Mouse (Mus musculus) erythroblast, embryonic 14.5 days (primary cell): ENCODE measurements around the gene Sorcs2.

ENCODE experiments used
- GATA1 ChIP-seq: IDR thresholded peaks from 2 replicates; pipeline ENCODE4 v1.6.1; 2012; ENCODE audit warnings: low read length, inconsistent platforms, mixed read lengths
- TAL1 ChIP-seq: IDR thresholded peaks from 3 replicates; pipeline ENCODE4 v1.6.1; 2012; ENCODE audit warnings: low read length, inconsistent platforms, mixed read lengths

DNA sequence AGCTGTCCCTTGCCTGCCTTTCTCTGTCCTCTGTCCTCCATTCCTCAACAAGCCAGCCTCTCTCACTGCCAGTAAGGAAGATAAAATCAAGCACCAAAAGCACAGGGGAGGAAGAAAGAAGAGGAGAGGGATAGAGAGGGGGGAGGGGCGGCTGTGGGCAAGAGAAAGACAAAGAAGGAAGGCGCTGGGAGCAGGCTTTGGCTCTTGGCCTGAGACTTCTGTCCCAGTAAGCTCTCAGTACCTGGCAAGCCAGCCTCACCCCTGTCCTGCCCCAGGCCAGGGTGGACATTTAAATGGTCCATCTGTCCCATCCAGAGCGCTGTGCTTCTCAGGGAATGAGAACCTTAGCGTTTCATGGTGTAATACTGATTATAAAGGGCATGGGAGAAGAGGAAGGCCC lies 203.3 kb downstream of the Sorcs2 start:
- TF ChIP-seq GATA1 (no peak), TAL1 (no peak)
